Mouse (Mus musculus) bone marrow, adult 2 months (tissue): ENCODE results near the gene Cadps.

Source experiments
- CTCF ChIP-seq: fragments of 200-500 bp; IDR thresholded peaks from 2 replicates; pipeline ENCODE4 v1.5.1; 2011; ENCODE audit warnings: low read length, control low read depth; ENCODE audit not compliant: control insufficient read depth, insufficient read depth
- POLR2A ChIP-seq: fragments of 200-500 bp; IDR thresholded peaks from 2 replicates; pipeline ENCODE4 v1.6.1; 2011; ENCODE audit warnings: low read depth, mild to moderate bottlenecking, control low read depth, low read length, borderline replicate concordance; ENCODE audit not compliant: control insufficient read depth

- TF ChIP-seq POLR2A: no peak
- no peak for TF ChIP-seq CTCF
Observed at GRCm38 (mm10) chr14:12441019-12441418, 381.9 kb downstream of the Cadps start.
